Mouse (Mus musculus) layer of hippocampus, adult 8-10 months (tissue): ENCODE measurements at regions not wholly inside any gene's neighbourhood (a gene's known extent, or its start where the extent isn't known, plus 50 kb on each side); places are given as distances from the start of the nearest gene placed in this dataset.

Experiments
- DNase-seq, 2 experiments: peaks; one replicate each; pipeline ENCODE4 v3.0.0; 2022; ENCODE audit warnings: low spot score in 2 of 2

GRCm38 (mm10) chr4:47622851-47623743 is 148.6 kb downstream of the Sec61b start:
- no peak for DNase-seq

DNA sequence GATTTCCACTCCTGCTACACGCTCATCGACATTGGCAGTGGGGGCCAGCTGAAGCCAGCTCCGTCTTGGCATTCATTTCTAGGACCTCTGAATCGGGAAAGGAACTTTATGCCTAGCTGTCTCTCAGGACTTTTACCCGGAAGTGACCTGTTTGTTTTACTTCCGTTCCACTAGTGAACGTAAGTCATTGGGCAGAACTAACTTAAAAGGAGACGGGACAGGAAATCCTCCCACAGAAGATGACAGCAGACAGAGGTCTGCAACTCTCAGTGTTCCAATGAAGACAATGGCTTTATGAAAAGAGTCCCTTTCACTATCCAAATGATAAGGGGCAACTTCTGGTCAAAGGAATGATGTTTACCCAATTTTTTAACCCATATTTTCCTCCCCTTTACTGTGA is 155.5 kb downstream of the Sec61b start:
- DNase-seq, result no peak

DNA sequence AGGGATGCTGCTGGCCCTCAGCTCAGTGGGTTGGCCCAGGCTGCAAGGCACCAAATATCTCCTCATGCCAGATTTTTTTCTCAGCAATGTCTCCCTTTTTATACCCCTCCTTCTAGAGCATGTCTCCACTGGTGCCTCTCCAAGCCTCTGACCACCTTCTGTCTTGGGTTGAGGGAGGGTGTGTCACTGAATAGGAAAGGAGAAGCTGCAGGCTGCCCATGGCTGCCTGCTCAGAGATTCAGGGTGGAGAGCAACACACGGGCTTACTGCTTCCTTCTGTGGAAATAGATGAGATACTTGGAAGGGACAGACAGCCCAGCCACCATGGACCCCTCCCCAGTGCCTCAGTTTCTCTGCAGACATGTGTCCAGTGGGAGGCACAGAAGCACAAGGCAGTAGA is 156.0 kb downstream of the Sec61b start:
- DNase-seq, result no peak

DNA sequence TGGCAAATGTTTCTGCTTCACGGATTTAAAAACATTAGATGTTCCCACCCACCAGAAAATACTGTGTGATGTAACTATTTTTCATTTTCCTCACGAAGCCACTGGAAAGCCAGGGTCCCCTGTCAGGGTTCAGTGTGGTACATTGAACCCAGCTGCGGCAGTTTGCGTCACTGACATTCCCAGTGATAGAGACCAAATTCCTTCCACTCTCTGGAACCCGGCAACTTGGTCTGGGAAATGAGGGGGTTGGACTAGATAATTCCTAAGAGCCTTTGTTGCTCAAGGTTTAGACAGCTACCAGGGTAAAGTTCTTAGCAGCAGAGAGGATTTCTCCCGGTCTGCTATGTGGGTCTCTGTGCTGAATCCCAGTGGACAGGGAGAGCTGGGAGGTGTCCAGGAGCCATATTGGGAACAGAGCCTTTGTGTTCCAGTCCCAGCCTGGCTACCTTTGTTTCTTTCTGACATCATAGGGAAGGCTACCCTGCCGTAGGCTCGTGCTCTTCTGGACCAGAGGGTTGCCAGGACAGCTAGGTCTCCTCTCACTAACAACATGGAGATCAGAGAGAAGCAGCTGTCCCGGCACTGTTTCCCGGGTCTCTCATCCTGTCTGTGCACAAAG is 164.5 kb downstream of the Sec61b start:
- DNase-seq, result no peak

GRCm38 (mm10) chr4:47645093-47645492 is 170.6 kb downstream of the Sec61b start:
- DNase-seq, result no peak

DNA sequence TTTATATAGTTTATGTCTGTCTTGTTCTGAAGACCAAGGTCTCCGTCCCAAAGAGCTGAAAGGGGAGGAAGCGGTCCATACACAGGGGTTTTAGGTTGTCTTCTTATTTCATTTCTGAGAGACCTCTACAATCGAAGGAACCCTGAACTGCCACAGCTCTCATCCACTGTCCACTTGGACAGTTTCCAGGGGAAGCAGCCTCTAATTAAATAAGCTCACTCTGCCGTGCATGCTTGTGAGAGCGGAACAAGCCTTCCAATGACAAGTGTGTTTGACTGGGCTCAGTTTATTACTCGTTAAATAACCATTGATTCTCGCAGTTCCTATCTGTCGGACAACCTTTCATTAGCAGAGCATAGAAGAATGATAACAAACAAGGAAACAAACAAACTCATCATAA is 174.2 kb downstream of the Sec61b start:
- no peak for DNase-seq

GRCm38 (mm10) chr4:47649951-47650350 is 175.5 kb downstream of the Sec61b start:
- DNase-seq, result no peak

GRCm38 (mm10) chr4:47651521-47651920 is 177.1 kb downstream of the Sec61b start:
- DNase-seq, result peak in 1 of 2 experiments; percentile 7

DNA sequence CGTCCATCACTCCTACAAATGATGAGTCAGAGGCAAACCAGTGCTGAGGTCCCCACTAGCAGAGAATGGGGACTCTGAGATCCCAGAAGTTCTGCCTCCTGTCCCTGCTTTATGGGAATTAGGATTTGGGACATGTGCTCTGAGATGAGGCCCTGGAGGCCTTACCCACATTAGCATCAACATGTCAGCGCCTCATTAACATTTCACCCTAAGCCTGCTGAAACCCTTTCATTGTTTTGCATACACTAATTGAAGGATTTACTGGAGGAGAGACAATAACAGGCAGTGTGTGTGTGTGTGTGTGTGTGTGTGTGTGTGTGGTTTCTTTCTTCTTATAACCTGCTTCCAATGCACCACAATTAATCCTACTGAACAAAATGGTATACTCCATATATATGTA is 178.7 kb downstream of the Sec61b start:
- DNase-seq, result no peak

DNA sequence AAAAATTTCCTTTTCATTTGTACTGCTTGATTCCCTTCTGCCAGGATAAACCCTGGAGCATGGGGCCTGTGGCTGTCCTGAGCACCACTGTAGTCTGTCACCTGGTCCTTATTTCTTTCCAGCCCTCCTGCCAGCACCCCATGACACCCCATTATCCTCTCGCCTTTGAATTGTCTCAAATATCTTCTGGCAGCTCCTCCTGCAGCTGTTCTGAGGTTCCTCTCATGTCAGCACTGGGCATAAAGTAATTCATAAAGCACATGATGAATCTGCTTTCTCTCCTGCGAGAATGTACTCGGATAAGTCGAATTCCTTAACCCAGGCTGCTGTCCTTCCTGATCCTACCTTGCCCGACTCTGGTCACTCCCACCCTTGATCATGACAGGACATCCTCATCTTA is 195.1 kb downstream of the Sec61b start:
- DNase-seq, result no peak

- DNase-seq, result no peak
Observed at GRCm38 (mm10) chr4:47670476-47670875, 196.0 kb downstream of the Sec61b start.

DNA sequence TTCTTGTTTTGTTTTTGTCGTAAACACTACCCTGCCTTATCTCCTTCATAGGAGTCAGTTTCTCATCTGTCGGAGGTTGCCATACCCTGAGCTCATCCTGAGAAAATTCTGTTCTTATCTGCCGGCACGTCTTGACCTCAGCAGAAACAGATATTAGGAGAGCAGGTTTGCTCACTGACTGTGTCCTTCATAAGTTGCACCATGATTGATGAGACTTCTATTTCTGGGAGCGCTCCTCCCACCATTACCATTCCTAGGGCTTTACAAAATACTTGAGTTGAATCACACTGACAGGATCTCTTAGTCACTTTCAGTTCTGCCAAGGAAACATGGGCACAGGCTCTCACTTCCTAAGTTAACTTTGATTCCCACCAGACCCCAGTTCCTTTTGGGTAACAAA is 196.9 kb downstream of the Sec61b start:
- no peak for DNase-seq

DNA sequence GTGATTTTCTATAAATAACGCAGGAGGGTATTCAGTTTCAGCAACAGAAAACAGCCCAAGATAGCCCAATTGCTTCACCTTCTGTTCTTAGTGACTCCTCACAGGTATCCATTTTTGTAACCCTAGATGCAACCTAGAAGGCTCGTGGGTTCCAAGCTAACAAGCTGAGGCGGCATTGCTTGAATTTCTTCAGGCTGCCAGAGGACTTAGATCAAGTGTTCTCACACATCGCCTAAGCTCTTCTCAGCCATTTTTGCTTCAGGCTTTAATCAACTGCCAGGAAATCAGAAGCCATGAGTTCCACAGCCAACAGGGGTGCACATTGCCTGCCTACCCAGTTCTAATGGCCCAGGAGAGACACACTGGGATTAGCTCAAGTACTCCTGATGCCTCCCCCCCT is 206.7 kb downstream of the Sec61b start:
- DNase-seq, result no peak

- DNase-seq, result no peak
Observed at GRCm38 (mm10) chr4:47691207-47691606, 216.7 kb downstream of the Sec61b start.

DNA sequence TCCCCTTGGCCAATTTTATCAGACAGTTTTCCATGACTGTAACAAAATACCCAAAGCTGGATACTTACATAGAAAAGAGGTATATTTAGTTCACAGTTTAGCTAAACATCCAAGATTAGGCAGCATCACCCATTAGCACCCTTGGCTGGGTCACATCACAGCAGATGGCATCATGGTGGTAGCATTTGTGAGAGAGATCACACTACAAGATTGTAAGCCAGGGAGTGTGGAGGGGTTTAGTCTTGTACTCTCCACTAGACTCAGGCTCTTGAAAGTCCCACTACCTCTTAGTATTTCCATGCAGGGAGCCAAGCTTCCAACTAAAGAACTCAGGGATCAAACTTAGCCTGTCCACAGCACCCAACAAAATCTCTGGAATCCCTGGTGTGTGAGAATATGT is 218.2 kb downstream of the Sec61b start:
- DNase-seq, result no peak

DNA sequence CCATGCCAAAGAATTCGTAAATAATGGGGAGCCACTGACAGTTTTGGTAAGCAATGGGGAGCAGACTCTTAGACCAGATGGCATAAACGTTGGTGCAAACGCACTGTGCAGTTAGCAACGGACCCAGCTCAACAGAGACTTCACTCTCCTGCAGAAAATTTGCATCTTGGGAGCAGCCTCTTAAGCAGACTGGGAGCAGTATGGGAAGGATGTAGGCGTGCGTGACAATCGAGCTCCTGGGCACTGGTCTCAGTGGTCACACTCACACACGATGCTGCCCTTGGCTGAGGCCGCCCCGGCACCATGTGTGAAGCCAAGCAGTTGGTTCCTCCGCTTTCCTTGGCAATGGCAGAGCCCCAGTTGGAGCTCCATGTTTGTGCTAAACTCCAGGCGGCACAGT is 218.8 kb downstream of the Sec61b start:
- DNase-seq, result peak; percentile 62 to 72

GRCm38 (mm10) chr4:47697071-47697470 is 222.6 kb downstream of the Sec61b start:
- DNase-seq, result no peak

GRCm38 (mm10) chr4:47698514-47698913 is 224.1 kb downstream of the Sec61b start:
- peak; percentile 31 to 33 for DNase-seq

GRCm38 (mm10) chr4:47698926-47699325 is 224.5 kb downstream of the Sec61b start:
- DNase-seq, result no peak

DNA sequence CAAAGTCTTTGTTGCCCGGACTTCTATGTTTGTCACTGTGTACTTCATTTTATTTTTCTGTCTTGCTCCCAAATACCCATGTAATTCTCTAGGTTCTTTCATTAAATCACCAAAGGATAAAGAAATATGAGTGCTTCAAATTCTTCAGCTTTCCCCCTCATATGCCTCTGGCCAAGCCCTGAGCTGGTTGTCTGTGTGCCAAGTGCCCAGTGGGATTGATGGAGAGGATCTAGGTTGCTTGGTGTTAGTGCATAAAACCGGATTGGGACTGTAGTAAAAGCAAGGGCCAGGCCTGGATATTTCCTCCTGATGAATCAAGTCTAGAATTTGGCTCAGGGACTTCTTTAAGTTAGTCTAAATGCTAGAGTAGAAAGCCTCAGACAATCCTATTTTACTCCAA is 229.0 kb downstream of the Sec61b start:
- no peak for DNase-seq

GRCm38 (mm10) chr4:47704607-47705006 is 230.1 kb downstream of the Sec61b start:
- no peak for DNase-seq

DNA sequence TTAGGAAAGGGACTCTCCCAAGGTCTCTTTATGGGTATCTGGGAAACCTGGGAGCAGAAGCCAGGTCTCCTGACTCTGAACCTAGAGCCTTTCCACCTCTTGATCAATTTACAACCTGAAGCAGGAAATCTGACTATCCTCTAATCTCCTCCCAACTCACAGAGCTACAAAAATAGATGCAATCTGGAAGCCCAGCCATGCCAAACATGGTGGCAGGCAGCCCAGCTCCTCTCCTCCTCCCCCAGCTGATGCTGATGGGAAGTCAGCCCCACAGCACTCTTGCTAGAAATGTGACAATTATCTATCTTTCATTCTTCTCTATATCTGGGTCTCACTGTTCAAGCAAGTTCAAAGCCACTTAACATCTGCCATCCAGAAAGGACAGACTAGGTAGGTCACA is 233.5 kb downstream of the Sec61b start:
- peak; percentile 73 to 87 for DNase-seq

- DNase-seq, result no peak
Observed at GRCm38 (mm10) chr4:47713387-47713786, 238.9 kb downstream of the Sec61b start.
